In genomic region chr2:170233426-170233825, GRCm38 (mm10) we compare ENCODE assay signal across 18 mouse cellular contexts.
DNase-seq lines count a peak whose midpoint lies in the region; ATAC-seq lines count a peak whose summit lies in the region.
"Had no signal": no experiment of that assay in that cellular context is flagged by ENCODE, and none has a peak within 500 bp of the region (broad histone marks: within the 10 kb centered on the region; RNA-seq: fewer than 3 reads in every experiment).

No protein-coding gene starts in this region.

- intact Hi-C loops in heart, postnatal 25 days (cut with DNase I): no loop called here

- peak; percentile 64 for DNase-seq in 416B (ENCODE audit: low read depth)
- peak; percentile 62 for DNase-seq in gastrocnemius, postnatal 25 days
- DNase-seq in heart, adult 18-20 months: no peak
- DNase-seq in urinary bladder, postnatal 25 days (ENCODE audit: low spot score): no peak
- DNase-seq in heart, postnatal 25 days (ENCODE audit: low spot score): no peak
- DNase-seq: adrenal gland, postnatal 10 days; cerebellum, adult 18-20 months; cerebellum, postnatal 36 days; forebrain, postnatal 0 days; kidney, adult 18-20 months; kidney, postnatal 4 days; layer of hippocampus, adult 9-11 months; lung, postnatal 10 days; midbrain, embryonic 14.5 days; right cerebral cortex, postnatal 14 days had no signal

- ATAC-seq in common myeloid progenitor, adult 5-6 weeks (replicated peaks; ENCODE audit: low read depth, poor library complexity, severe bottlenecking): peak; percentile 64
- ATAC-seq in megakaryocyte progenitor cell, adult 5-6 weeks (replicated peaks; ENCODE audit: poor library complexity): peak; percentile 59
- ATAC-seq: forebrain, postnatal 0 days; inflammation-experienced regulatory T-cells, adult 6 months had no signal

Comparison
In these comparisons a context has a peak if more than half of its experiments do, and no peak if none do; other contexts are left out.
1. DNase-seq: peak in 416B (single experiment) and gastrocnemius, postnatal 25 days (single experiment); none in heart, adult 18-20 months (0 of 2), urinary bladder, postnatal 25 days (single experiment) and heart, postnatal 25 days (single experiment).